Mouse (Mus musculus): ENCODE measurements around the gene Gpr179.
"Not testable (repeated sequence)": the region's sequence is repeated elsewhere in the genome, so short reads cannot be mapped to it uniquely, and the experiment has no call there.

The Gpr179 gene

GRCm38 (mm10) chr11:97315504-97316503, 36.1 kb downstream of the Gpr179 start, which contains the start of gene Mrpl45:
Gene Mrpl45, plus strand, starts transcription at chr11:97315716.
- peak; percentile 99 for DNase-seq

GRCm38 (mm10) chr11:97314751-97315503, 37.0 kb downstream of the Gpr179 start:
- DNase-seq, result no peak

- DNase-seq, result no peak
Observed at GRCm38 (mm10) chr11:97314110-97314509, 37.8 kb downstream of the Gpr179 start.

GRCm38 (mm10) chr11:97312871-97313270, 39.0 kb downstream of the Gpr179 start:
- not testable (repeated sequence) for DNase-seq

GRCm38 (mm10) chr11:97310895-97311631, 40.8 kb downstream of the Gpr179 start:
- no peak for DNase-seq

DNA sequence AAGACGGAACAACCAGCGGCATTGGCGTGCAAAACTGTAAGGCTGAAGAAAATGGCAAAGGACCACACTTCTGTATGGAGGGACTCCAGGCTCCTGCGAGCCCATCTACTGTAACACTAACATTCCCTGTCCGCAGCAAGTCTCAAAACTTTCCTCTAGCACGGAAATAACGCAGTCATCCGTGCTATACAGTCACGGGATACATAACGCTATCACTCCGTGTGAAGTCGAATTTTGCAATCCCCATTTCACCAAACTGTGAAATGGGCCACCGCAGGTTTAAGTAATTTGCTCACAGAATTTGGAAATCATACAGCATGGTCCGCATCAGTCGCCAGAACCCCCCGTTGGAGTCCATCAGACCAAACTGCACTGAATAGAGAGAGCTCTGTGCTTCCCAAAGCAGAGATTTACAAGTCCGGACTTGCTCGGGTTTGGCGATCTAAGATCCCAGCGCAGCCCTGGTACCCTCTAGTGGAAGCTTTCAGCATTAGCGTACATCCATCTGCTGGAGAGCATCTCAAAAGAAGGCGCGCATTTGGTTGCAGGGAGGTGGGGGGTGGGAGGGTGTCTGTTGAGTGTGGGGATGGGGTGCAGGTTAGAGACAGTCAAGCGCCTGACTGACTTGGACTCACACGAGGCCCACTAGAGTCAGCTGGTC, 41.8 kb downstream of the Gpr179 start:
- DNase-seq, result peak; percentile 81 to 86

DNA sequence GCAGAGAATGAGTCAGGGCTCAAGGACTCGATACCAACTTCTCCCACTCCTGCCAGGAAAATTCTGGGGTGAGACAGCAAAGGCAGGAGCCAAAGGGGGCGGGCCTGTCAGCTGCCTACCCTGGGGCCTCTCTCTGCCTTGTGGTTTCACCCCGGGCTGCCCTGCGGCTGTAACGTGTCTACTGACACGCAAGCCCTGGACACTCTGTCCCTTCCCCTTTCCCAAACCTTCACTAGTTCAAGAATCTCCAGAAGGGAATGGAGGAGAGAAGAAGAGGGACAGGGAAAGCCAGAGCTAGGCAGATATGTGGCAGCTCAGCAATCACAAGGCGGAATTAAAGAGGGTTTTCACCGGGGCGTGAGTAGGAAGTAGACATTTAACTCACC, 42.4 kb downstream of the Gpr179 start:
- DNase-seq, result peak; percentile 62 to 85

GRCm38 (mm10) chr11:97308806-97309450, 42.9 kb downstream of the Gpr179 start:
- DNase-seq, result no peak

GRCm38 (mm10) chr11:97307294-97308069, 44.4 kb downstream of the Gpr179 start:
- DNase-seq, result no peak

DNA sequence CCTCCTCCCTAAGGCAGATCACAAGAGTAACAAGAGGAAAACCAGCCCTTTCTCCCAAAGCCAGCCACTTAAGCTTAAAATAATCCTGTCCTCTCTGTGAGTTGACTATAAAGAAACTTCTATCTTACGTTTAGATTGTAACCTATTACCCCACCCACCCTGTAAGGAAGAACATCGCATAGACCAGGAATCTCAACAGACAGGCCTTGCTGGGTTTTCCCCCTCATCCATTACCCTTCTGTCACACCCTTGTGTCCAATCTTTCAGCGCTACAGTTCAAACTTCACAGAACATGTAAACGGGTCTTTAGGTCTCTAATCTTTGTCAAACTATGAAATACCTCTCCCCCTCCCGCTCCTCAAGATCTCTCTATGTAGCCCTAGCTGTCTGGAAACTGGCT, 47.2 kb downstream of the Gpr179 start:
- no peak for DNase-seq

GRCm38 (mm10) chr11:97302231-97302781, 49.6 kb downstream of the Gpr179 start:
- peak; percentile 69 to 82 for DNase-seq

- no peak for DNase-seq
Observed at GRCm38 (mm10) chr11:97301406-97301805, 50.5 kb downstream of the Gpr179 start.

DNA sequence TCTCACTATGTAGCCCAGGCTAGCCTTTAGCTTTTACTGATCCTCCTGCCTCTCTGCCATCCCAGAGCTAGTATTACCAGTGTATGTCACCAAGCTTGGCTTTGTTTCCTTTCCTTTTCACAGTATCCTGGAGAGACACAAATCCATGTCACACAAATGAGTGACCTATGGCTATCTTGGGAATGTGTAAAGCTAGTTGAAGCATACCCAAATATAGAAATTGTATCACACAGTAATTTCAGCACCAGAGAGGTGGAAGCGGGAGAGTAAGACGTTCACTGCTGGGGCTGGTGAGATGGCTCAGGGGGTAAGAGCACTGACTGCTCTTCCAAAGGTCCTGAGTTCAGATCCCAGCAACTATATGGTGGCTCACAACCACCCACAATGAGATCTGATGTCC, 51.9 kb downstream of the Gpr179 start:
- DNase-seq, result no peak

DNA sequence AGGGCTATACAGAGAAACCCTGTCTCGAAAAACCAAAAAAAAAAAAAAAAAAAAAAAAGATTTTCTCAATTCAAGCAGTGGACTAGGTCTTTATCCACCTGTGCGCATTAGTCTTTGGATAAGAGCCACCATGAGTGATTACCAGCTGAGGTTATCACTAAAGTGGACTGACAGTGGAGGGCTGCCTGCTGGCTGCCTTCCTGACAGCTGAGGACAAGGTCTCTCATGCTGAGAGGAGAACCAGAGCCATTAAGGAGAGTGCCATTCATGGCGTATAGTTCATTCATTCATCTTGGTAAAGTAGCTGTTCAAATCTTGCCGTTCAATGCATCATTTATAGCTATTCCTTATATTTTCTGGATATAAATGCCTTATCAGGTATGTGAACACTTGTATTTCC, 55.3 kb downstream of the Gpr179 start:
- DNase-seq, result no peak

DNA sequence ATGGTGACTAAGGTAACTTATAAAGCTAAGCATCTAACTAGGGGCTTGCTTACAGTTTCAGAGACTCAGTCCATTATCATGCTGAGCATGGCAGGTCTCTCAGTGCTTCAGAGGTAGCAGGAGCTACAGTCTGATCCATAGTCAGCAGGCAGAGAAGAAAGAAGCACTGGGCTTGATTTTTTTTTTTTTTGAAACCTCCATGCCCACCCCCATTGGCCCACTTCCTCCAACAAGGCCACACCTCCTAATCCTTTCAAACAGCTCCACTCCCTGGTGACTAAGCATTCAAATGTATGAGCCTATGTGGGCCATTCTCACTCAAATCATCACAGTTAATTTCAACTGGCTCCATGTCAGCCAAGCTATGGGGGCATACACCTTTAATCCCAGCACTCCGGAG, 59.1 kb downstream of the Gpr179 start:
- DNase-seq, result no peak

DNA sequence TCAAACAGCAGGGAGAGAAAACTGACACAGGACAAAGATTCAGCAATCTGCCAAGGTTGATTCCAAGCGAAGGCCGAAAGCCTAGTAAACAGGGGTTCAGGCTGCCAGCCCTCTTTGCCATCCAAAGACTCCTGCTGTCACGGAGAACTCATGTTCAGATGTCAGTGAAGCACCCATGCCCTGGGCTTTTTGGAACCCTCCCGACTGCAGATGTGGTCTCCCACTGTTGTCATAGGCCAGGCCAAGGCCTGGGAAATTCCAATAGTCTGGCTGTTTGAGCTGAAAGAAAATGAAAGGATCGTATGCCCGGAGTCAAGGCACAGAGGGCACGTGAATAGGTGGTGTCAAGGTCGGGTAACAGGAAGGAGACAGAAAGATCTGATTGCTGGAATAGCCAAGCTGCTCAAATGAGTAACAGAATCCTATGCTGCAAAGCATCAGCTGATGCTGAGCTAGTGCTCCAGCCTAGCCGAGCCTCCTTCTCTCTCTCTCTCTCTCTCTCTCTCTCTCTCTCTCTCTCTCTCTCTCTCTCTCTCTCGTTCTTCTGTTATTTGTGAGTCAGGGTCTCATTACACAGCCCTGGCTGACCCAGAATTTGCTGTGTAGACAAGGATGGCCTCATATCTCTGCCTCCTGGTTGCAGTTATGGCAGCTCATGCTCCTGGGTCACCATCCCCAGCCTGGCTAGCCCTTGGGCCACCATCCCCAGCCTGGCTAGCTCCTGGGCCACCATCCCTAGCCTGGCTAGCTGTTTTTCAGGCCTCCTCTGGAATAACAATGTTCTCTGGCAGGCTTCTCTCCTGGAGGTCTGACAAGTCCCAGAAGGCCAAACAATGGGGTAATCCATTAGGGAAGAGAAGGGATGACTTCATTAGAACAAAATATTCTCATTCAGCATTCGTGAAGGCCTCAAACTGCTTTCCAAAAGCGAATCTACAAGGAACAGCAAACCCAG, 62.3 kb downstream of the Gpr179 start:
- DNase-seq, result no peak

GRCm38 (mm10) chr11:97287643-97288042, 64.2 kb downstream of the Gpr179 start:
- DNase-seq, result no peak

DNA sequence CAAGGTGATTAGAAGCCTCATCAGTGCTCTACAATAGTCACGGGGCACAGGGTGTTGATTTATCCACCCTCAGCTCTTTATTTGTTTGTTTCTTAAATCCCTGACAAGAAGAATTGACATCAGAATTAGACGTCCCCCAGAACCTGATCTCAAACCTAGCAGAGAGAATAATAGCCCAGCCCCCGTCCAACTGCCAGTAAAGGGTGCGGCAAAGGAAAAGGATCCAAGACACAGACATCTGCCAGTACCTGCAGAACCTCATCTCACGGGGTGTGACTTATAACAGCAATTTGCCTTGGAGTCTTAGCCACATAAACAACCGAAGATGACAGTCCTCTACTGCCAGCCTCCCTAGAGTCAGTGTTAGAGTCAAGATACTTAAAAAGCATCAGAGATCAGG, 64.9 kb downstream of the Gpr179 start:
- DNase-seq, result no peak

Data from kidney, postnatal 25 days (tissue).